Mouse (Mus musculus) liver, adult 2 months (tissue): ENCODE data around the gene Gmfb.

ENCODE experiments used
- CTCF ChIP-seq: fragments of 200-500 bp; IDR thresholded peaks from 2 replicates; pipeline ENCODE4 v1.5.1; 2011; ENCODE audit warnings: low read depth, low read length, control low read depth
- POLR2A ChIP-seq: fragments of 200-500 bp; IDR thresholded peaks from 2 replicates; pipeline ENCODE4 v1.6.1; 2011; ENCODE audit warnings: low read length, control low read depth; ENCODE audit not compliant: insufficient read depth; ENCODE audit errors: extremely low read depth

DNA sequence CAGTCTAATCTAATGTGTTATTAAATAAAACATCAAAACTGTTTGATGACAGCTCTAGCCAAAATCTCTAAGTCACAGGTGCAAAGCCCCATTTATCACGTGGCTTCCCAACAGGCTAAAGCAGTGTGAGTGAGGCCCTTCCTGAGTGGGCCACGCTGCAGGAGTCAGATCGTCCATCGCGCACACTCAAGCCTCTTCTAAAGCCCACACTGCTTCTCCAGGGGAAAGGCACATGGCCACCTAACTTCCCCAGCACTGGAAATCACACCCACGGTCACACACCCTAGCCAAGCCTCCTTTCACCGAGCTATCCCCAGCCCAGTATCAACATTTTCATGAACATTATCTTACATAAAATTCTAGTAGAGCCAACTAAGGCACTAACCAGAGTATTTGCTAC, 41.0 kb downstream of the Gmfb start:
- TF ChIP-seq CTCF (no peak), POLR2A (no peak)
